Mouse (Mus musculus): ENCODE data around the gene Ckap5.
"Not testable (repeated sequence)": the region's sequence is repeated elsewhere in the genome, so short reads cannot be mapped to it uniquely, and the experiment has no call there.

The Ckap5 gene

GRCm38 (mm10) chr2:91526294-91527146 lies at the start of gene Ckap5:
TSS of gene Ckap5 (plus strand) at chr2:91526762.
- DNase-seq (ENCODE audit: low read depth, low spot score) = peak; percentile 96

- DNase-seq (ENCODE audit: low read depth, low spot score) = no peak
Observed at GRCm38 (mm10) chr2:91476841-91477240, 49.7 kb upstream of the Ckap5 start.

- no peak for DNase-seq (ENCODE audit: low read depth, low spot score)
Observed at GRCm38 (mm10) chr2:91480399-91480801, 46.2 kb upstream of the Ckap5 start.

GRCm38 (mm10) chr2:91480805-91481514 lies 45.6 kb upstream of the Ckap5 start:
- DNase-seq (ENCODE audit: low read depth, low spot score) = peak; percentile 73

GRCm38 (mm10) chr2:91484698-91485097 lies 41.9 kb upstream of the Ckap5 start:
- DNase-seq (ENCODE audit: low read depth, low spot score) = no peak

- DNase-seq (ENCODE audit: low read depth, low spot score) = no peak
Observed at GRCm38 (mm10) chr2:91485256-91485655, 41.3 kb upstream of the Ckap5 start.

- DNase-seq (ENCODE audit: low read depth, low spot score) = not testable (repeated sequence)
Observed at GRCm38 (mm10) chr2:91487295-91487694, 39.3 kb upstream of the Ckap5 start.

GRCm38 (mm10) chr2:91492071-91492635 lies 34.4 kb upstream of the Ckap5 start:
- no peak for DNase-seq (ENCODE audit: low read depth, low spot score)

- no peak for DNase-seq (ENCODE audit: low read depth, low spot score)
Observed at GRCm38 (mm10) chr2:91493981-91494380, 32.6 kb upstream of the Ckap5 start.

- DNase-seq (ENCODE audit: low read depth, low spot score) = no peak
Observed at GRCm38 (mm10) chr2:91498093-91498719, 28.4 kb upstream of the Ckap5 start.

- no peak for DNase-seq (ENCODE audit: low read depth, low spot score)
Observed at GRCm38 (mm10) chr2:91508076-91508475, 18.5 kb upstream of the Ckap5 start.

- peak; percentile 48 for DNase-seq (ENCODE audit: low read depth, low spot score)
Observed at GRCm38 (mm10) chr2:91517186-91517585, 9.4 kb upstream of the Ckap5 start.

GRCm38 (mm10) chr2:91527147-91527486 lies 555 bp downstream of the Ckap5 start:
- peak; percentile 78 for DNase-seq (ENCODE audit: low read depth, low spot score)

GRCm38 (mm10) chr2:91537588-91538205 lies 11.1 kb downstream of the Ckap5 start:
- peak; percentile 84 for DNase-seq (ENCODE audit: low read depth, low spot score)

- peak; percentile 32 for DNase-seq (ENCODE audit: low read depth, low spot score)
Observed at GRCm38 (mm10) chr2:91568125-91568524, 41.6 kb downstream of the Ckap5 start.

- no peak for DNase-seq (ENCODE audit: low read depth, low spot score)
Observed at GRCm38 (mm10) chr2:91580894-91581293, 54.3 kb downstream of the Ckap5 start.

GRCm38 (mm10) chr2:91586242-91586641 lies 59.7 kb downstream of the Ckap5 start:
- no peak for DNase-seq (ENCODE audit: low read depth, low spot score)

- DNase-seq (ENCODE audit: low read depth, low spot score) = no peak
Observed at GRCm38 (mm10) chr2:91600475-91600874, 73.9 kb downstream of the Ckap5 start.

GRCm38 (mm10) chr2:91602389-91602788 lies 75.8 kb downstream of the Ckap5 start:
- DNase-seq (ENCODE audit: low read depth, low spot score) = peak; percentile 15

- peak; percentile 17 for DNase-seq (ENCODE audit: low read depth, low spot score)
Observed at GRCm38 (mm10) chr2:91609370-91609769, 82.8 kb downstream of the Ckap5 start.

GRCm38 (mm10) chr2:91622356-91622755 lies 95.8 kb downstream of the Ckap5 start:
- DNase-seq (ENCODE audit: low read depth, low spot score) = no peak

- not testable (repeated sequence) for DNase-seq (ENCODE audit: low read depth, low spot score)
Observed at GRCm38 (mm10) chr2:91623366-91623765, 96.8 kb downstream of the Ckap5 start.
